Mouse (Mus musculus) hindbrain, embryonic 12.5 days (tissue): ENCODE data around the gene Crxos. TPM values are rescaled to one million over a fixed set of nuclear protein-coding genes. Genes with fewer than 3 reads are reported as not detected.
A peak's percentile ranks its signal among the peaks of the same experiment; 100 is the strongest.
"Not testable (repeated sequence)": the region's sequence is repeated elsewhere in the genome, so short reads cannot be mapped to it uniquely, and the experiment has no call there.

Experiments
- ATAC-seq: fragments of 200-750 bp; cut with Nextera tagmentation; 2 replicates; pipeline ENCODE4 v1.8.0; 2017; ENCODE audit warnings: moderate TSS enrichment; ENCODE audit not compliant: low FRiP score
- H3K27ac ChIP-seq: fragments of 300-500 bp; sonication (generic); 2 replicates; pipeline ENCODE4 v1.5.1; 2016; ENCODE audit warnings: mild to moderate bottlenecking
- H3K27me3 ChIP-seq: fragments of 300-500 bp; sonication (generic); 2 replicates; pipeline ENCODE4 v1.6.1; 2016; ENCODE audit warnings: mild to moderate bottlenecking
- H3K36me3 ChIP-seq: fragments of 300-500 bp; sonication (generic); 2 replicates; pipeline ENCODE4 v1.6.1; 2016; ENCODE audit warnings: mild to moderate bottlenecking
- H3K4me1 ChIP-seq: fragments of 300-500 bp; sonication (generic); 2 replicates; pipeline ENCODE4 v1.6.1; 2016
- H3K4me2 ChIP-seq: fragments of 300-500 bp; sonication (generic); replicated peaks from 2 replicates; pipeline ENCODE4 v1.6.1; 2016; ENCODE audit warnings: mild to moderate bottlenecking
- H3K4me3 ChIP-seq: fragments of 300-500 bp; sonication (generic); 2 replicates; pipeline ENCODE4 v1.5.1; 2016; ENCODE audit warnings: mild to moderate bottlenecking
- H3K9ac ChIP-seq: fragments of 300-500 bp; sonication (generic); 2 replicates; pipeline ENCODE4 v1.6.1; 2016; ENCODE audit warnings: mild to moderate bottlenecking, moderate library complexity
- H3K9me3 ChIP-seq: fragments of 300-500 bp; sonication (generic); replicated peaks from 2 replicates; pipeline ENCODE4 v1.6.1; 2016; ENCODE audit warnings: mild to moderate bottlenecking
- WGBS: fragments of 180-500 bp; shearing (Covaris S2); methylation state at CpG from one replicate; pipeline ENCODE4 v1.1.7; 2016; 5-methylcytosine and 5-hydroxymethylcytosine counted together
- polyA plus RNA-seq: library from polyadenylated mRNA; unstranded; fragments of >200 nt; fragmentation: Nextera tagmentation; extraction: Ambion mirVana; gene quantifications from 2 replicates; pipeline ENCODE4 v1.2.1, GENCODE M21; 2016

Crxos gene
- polyA plus RNA-seq, 1 experiment from 2014 or later: not detected

- Histone ChIP-seq H3K27me3 (no peaks in the 10 kb centered on the region), H3K27ac (no peak overlapping the region), H3K4me2 (no peak overlapping the region), H3K4me3 (no peak overlapping the region), H3K9me3 (no peaks in the 10 kb centered on the region), H3K9ac (no peak overlapping the region), H3K36me3 (no peaks in the 10 kb centered on the region), H3K4me1 (no peaks in the 10 kb centered on the region)
- no peak for ATAC-seq
- WGBS: 78% methylated on average over 8 of the region's 8 CpGs
These were observed 25.7 kb downstream of the Crxos start for GRCm38 (mm10) chr7:15907971-15908590.

- no peak for ATAC-seq
- WGBS: 82% methylated on average over 5 of the region's 5 CpGs
- Histone ChIP-seq H3K36me3 (no peaks in the 10 kb centered on the region), H3K4me1 (no peaks in the 10 kb centered on the region), H3K9ac (no peak overlapping the region), H3K9me3 (no peaks in the 10 kb centered on the region), H3K27me3 (no peaks in the 10 kb centered on the region), H3K4me2 (no peak overlapping the region), H3K4me3 (no peak overlapping the region), H3K27ac (no peak overlapping the region)
These were observed 28.1 kb downstream of the Crxos start for GRCm38 (mm10) chr7:15910521-15910920.

- Histone ChIP-seq H3K9ac (no peak overlapping the region), H3K27ac (no peak overlapping the region), H3K36me3 (peaks cover 10% of the 10 kb centered on the region; the same call in 1 of the 2 replicates), H3K4me2 (no peak overlapping the region), H3K27me3 (no peaks in the 10 kb centered on the region), H3K4me1 (no peaks in the 10 kb centered on the region), H3K9me3 (no peaks in the 10 kb centered on the region), H3K4me3 (no peak overlapping the region)
- peak; percentile 60 for ATAC-seq
- WGBS: 2% methylated on average over 4 of the region's 4 CpGs
These were observed 29.8 kb downstream of the Crxos start for GRCm38 (mm10) chr7:15912183-15912582.

- ATAC-seq: no peak
- H3K4me1 ChIP-seq: no peaks in the 10 kb centered on the region
- H3K27ac ChIP-seq: no peak overlapping the region
- no peaks in the 10 kb centered on the region for H3K9me3 ChIP-seq
- peaks cover 27% of the 10 kb centered on the region for H3K36me3 ChIP-seq
- H3K4me2 ChIP-seq: no peak overlapping the region
- 46% methylated on average over 2 of the region's 2 CpGs for WGBS
- no peak overlapping the region for H3K9ac ChIP-seq
- no peak overlapping the region for H3K4me3 ChIP-seq
- no peaks in the 10 kb centered on the region for H3K27me3 ChIP-seq
These were observed 31.8 kb downstream of the Crxos start for GRCm38 (mm10) chr7:15914252-15914651.

GRCm38 (mm10) chr7:15914751-15915150 is 32.3 kb downstream of the Crxos start:
- Histone ChIP-seq H3K4me1 (0 out of 2 replicates have a peak, but pooled peaks cover 3% of the 10 kb centered on the region), H3K4me2 (no peak overlapping the region), H3K9me3 (no peaks in the 10 kb centered on the region), H3K27ac (no peak overlapping the region), H3K27me3 (no peaks in the 10 kb centered on the region), H3K36me3 (peaks cover 32% of the 10 kb centered on the region), H3K4me3 (no peak overlapping the region), H3K9ac (no peak overlapping the region)
- 91% methylated on average over 2 of the region's 2 CpGs for WGBS
- no peak for ATAC-seq

- ATAC-seq, H3K4me2 ChIP-seq, H3K27ac ChIP-seq, H3K9me3 ChIP-seq, H3K4me3 ChIP-seq, H3K27me3 ChIP-seq, H3K9ac ChIP-seq: not testable (repeated sequence)
- 89% methylated on average over 4 of the region's 4 CpGs for WGBS
- Histone ChIP-seq H3K4me1 (peaks cover 12% of the 10 kb centered on the region), H3K36me3 (peaks cover 38% of the 10 kb centered on the region)
These were observed 33.3 kb downstream of the Crxos start for GRCm38 (mm10) chr7:15915695-15916094.

- peaks cover 18% of the 10 kb centered on the region for H3K4me1 ChIP-seq
- no peak for ATAC-seq
- H3K4me3 ChIP-seq: no peak overlapping the region
- 89% methylated on average over 3 of the region's 3 CpGs for WGBS
- no peak overlapping the region for H3K9ac ChIP-seq
- peaks cover 38% of the 10 kb centered on the region for H3K36me3 ChIP-seq
- no peak overlapping the region for H3K4me2 ChIP-seq
- H3K27ac ChIP-seq: no peak overlapping the region
- H3K9me3 ChIP-seq: no peaks in the 10 kb centered on the region
- no peaks in the 10 kb centered on the region for H3K27me3 ChIP-seq
These were observed 33.8 kb downstream of the Crxos start for GRCm38 (mm10) chr7:15916134-15916723.

- no peak overlapping the region for H3K4me2 ChIP-seq
- ATAC-seq: no peak
- H3K27ac ChIP-seq: no peak overlapping the region
- WGBS: 76% methylated on average over 4 of the region's 4 CpGs
- H3K4me1 ChIP-seq: peaks cover 18% of the 10 kb centered on the region
- H3K9me3 ChIP-seq: no peaks in the 10 kb centered on the region
- H3K27me3 ChIP-seq: no peaks in the 10 kb centered on the region
- H3K4me3 ChIP-seq: no peak overlapping the region
- peaks cover 38% of the 10 kb centered on the region for H3K36me3 ChIP-seq
- H3K9ac ChIP-seq: no peak overlapping the region
These were observed 34.6 kb downstream of the Crxos start for GRCm38 (mm10) chr7:15916996-15917395.

- no peaks in the 10 kb centered on the region for H3K27me3 ChIP-seq
- peaks cover 23% of the 10 kb centered on the region for H3K4me1 ChIP-seq
- H3K36me3 ChIP-seq: peaks cover 38% of the 10 kb centered on the region
- no peak overlapping the region for H3K9ac ChIP-seq
- H3K4me2 ChIP-seq: no peak overlapping the region
- H3K4me3 ChIP-seq: no peak overlapping the region
- ATAC-seq: no peak
- H3K27ac ChIP-seq: no peak overlapping the region
- no peaks in the 10 kb centered on the region for H3K9me3 ChIP-seq
These were observed 36.0 kb downstream of the Crxos start for GRCm38 (mm10) chr7:15918371-15918770.

GRCm38 (mm10) chr7:15919947-15920346 is 37.5 kb downstream of the Crxos start:
- Histone ChIP-seq H3K27ac (no peak overlapping the region), H3K36me3 (peaks cover 38% of the 10 kb centered on the region), H3K4me2 (peak overlapping the region; percentile 69), H3K27me3 (no peaks in the 10 kb centered on the region), H3K4me3 (0 out of 2 replicates have a peak overlapping the region, but pooled peaks have one; percentile 55), H3K9ac (no peak overlapping the region), H3K9me3 (no peaks in the 10 kb centered on the region), H3K4me1 (peaks cover 23% of the 10 kb centered on the region)
- no peak for ATAC-seq
- 93% methylated on average over 9 of the region's 9 CpGs for WGBS

GRCm38 (mm10) chr7:15920645-15921190 is 38.3 kb downstream of the Crxos start:
- peak overlapping the region; percentile 55 for H3K4me3 ChIP-seq
- no peaks in the 10 kb centered on the region for H3K9me3 ChIP-seq
- no peak overlapping the region for H3K27ac ChIP-seq
- 83% methylated on average over 6 of the region's 6 CpGs for WGBS
- H3K4me2 ChIP-seq: peak overlapping the region; percentile 69
- H3K36me3 ChIP-seq: peaks cover 38% of the 10 kb centered on the region
- H3K27me3 ChIP-seq: no peaks in the 10 kb centered on the region
- peak overlapping the region; percentile 64 for H3K9ac ChIP-seq
- H3K4me1 ChIP-seq: peaks cover 23% of the 10 kb centered on the region
- no peak for ATAC-seq

- peaks cover 23% of the 10 kb centered on the region for H3K4me1 ChIP-seq
- peak overlapping the region; percentile 64 for H3K9ac ChIP-seq
- peak overlapping the region; percentile 71 for H3K27ac ChIP-seq
- ATAC-seq: peak; percentile 65
- H3K4me2 ChIP-seq: peak overlapping the region; percentile 69
- no peaks in the 10 kb centered on the region for H3K9me3 ChIP-seq
- no peaks in the 10 kb centered on the region for H3K27me3 ChIP-seq
- peaks cover 32% of the 10 kb centered on the region for H3K36me3 ChIP-seq
- peak overlapping the region; percentile 55 for H3K4me3 ChIP-seq
- 0% methylated on average over 10 of the region's 10 CpGs for WGBS
These were observed 39.4 kb downstream of the Crxos start for GRCm38 (mm10) chr7:15921796-15922195.
